Mouse (Mus musculus) cerebellum, adult 9-11 months (tissue): Measurements from ENCODE around the gene Rab27a.
"Not testable (repeated sequence)": the region's sequence is repeated elsewhere in the genome, so short reads cannot be mapped to it uniquely, and the experiment has no call there.

Source experiments
- DNase-seq: peaks from one replicate; pipeline ENCODE4 v3.0.0; 2022

The Rab27a gene

GRCm38 (mm10) chr9:73047906-73048305 is 3.3 kb downstream of the Rab27a start:
- no peak for DNase-seq

GRCm38 (mm10) chr9:73048927-73049326 is 4.3 kb downstream of the Rab27a start:
- DNase-seq: no peak

- no peak for DNase-seq
Measured at GRCm38 (mm10) chr9:73049833-73050232, 5.2 kb downstream of the Rab27a start.

- no peak for DNase-seq
Measured at GRCm38 (mm10) chr9:73050606-73051005, 6.0 kb downstream of the Rab27a start.

GRCm38 (mm10) chr9:73055441-73055911 is 10.8 kb downstream of the Rab27a start:
- no peak for DNase-seq

- no peak for DNase-seq
Measured at GRCm38 (mm10) chr9:73059224-73059623, 14.6 kb downstream of the Rab27a start.

- no peak for DNase-seq
Measured at GRCm38 (mm10) chr9:73063621-73064290, 19.1 kb downstream of the Rab27a start.

GRCm38 (mm10) chr9:73067086-73067485 is 22.4 kb downstream of the Rab27a start:
- no peak for DNase-seq

- no peak for DNase-seq
Measured at GRCm38 (mm10) chr9:73068230-73068679, 23.6 kb downstream of the Rab27a start.

- no peak for DNase-seq
Measured at GRCm38 (mm10) chr9:73068688-73069087, 24.0 kb downstream of the Rab27a start.

- no peak for DNase-seq
Measured at GRCm38 (mm10) chr9:73070971-73071659, 26.5 kb downstream of the Rab27a start.

GRCm38 (mm10) chr9:73072426-73072825 is 27.8 kb downstream of the Rab27a start:
- DNase-seq: no peak

- no peak for DNase-seq
Measured at GRCm38 (mm10) chr9:73073169-73073568, 28.5 kb downstream of the Rab27a start.

GRCm38 (mm10) chr9:73079349-73079748 is 34.7 kb downstream of the Rab27a start:
- DNase-seq: not testable (repeated sequence)

- DNase-seq: no peak
Measured at GRCm38 (mm10) chr9:73079801-73080325, 35.2 kb downstream of the Rab27a start.

- DNase-seq: peak; percentile 95
Measured at GRCm38 (mm10) chr9:73082291-73083000, 37.8 kb downstream of the Rab27a start.

GRCm38 (mm10) chr9:73083956-73084355 is 39.3 kb downstream of the Rab27a start:
- no peak for DNase-seq

- no peak for DNase-seq
Measured at GRCm38 (mm10) chr9:73085845-73086244, 41.2 kb downstream of the Rab27a start.

- DNase-seq: no peak
Measured at GRCm38 (mm10) chr9:73087121-73087520, 42.5 kb downstream of the Rab27a start.

GRCm38 (mm10) chr9:73087581-73087980 is 42.9 kb downstream of the Rab27a start:
- no peak for DNase-seq

GRCm38 (mm10) chr9:73089222-73089920 is 44.7 kb downstream of the Rab27a start:
- DNase-seq: no peak

- DNase-seq: no peak
Measured at GRCm38 (mm10) chr9:73090121-73090520, 45.5 kb downstream of the Rab27a start.

GRCm38 (mm10) chr9:73091747-73092146 is 47.1 kb downstream of the Rab27a start:
- DNase-seq: peak; percentile 56
